Mouse (Mus musculus) frontal cortex, postnatal 25 days (tissue): ENCODE measurements around the gene Acot12.

ENCODE experiments used
- DNase-seq, 2 experiments: peaks; one replicate each; pipeline ENCODE4 v3.0.0; 2022; ENCODE audit warnings: low spot score in 2 of 2

The Acot12 gene

GRCm38 (mm10) chr13:91826066-91826465 lies 84.8 kb downstream of the Acot12 start:
- no peak for DNase-seq

GRCm38 (mm10) chr13:91827876-91828275 lies 86.6 kb downstream of the Acot12 start:
- DNase-seq = no peak
